Mouse (Mus musculus) cerebellum, adult 9-10 months (tissue): ENCODE results near the gene Olfr1014.

Experiments
- DNase-seq: peaks from one replicate; pipeline ENCODE4 v3.0.0; 2022

The Olfr1014 gene

GRCm38 (mm10) chr2:85772413-85772812 is at the start of gene Olfr1014:
Gene Olfr1014 (plus strand): TSS chr2:85772713.
- no peak for DNase-seq

- peak; percentile 6 for DNase-seq
Observed at GRCm38 (mm10) chr2:85725793-85726192, 46.7 kb upstream of the Olfr1014 start.

GRCm38 (mm10) chr2:85753822-85754221 is 18.7 kb upstream of the Olfr1014 start:
- no peak for DNase-seq

- DNase-seq = no peak
Observed at GRCm38 (mm10) chr2:85762666-85763065, 9.8 kb upstream of the Olfr1014 start, which contains the start of gene Olfr1012. Gene Olfr1012 (minus strand): TSS chr2:85762766.

- no peak for DNase-seq
Observed at GRCm38 (mm10) chr2:85766798-85767197, 5.7 kb upstream of the Olfr1014 start, which contains the start of gene Olfr1013. Gene Olfr1013 (plus strand): TSS chr2:85767098.

GRCm38 (mm10) chr2:85781717-85782116 is 9.2 kb downstream of the Olfr1014 start, which contains the start of gene Olfr1015:
Gene Olfr1015 (plus strand): TSS chr2:85782017.
- no peak for DNase-seq

GRCm38 (mm10) chr2:85792331-85792730 is 19.8 kb downstream of the Olfr1014 start:
- DNase-seq = no peak

- no peak for DNase-seq
Observed at GRCm38 (mm10) chr2:85802444-85802843, 29.9 kb downstream of the Olfr1014 start, which contains the start of gene Olfr1016. Gene Olfr1016 (minus strand): TSS chr2:85802544.

- DNase-seq = no peak
Observed at GRCm38 (mm10) chr2:85804501-85804900, 32.0 kb downstream of the Olfr1014 start.

GRCm38 (mm10) chr2:85818179-85818578 is 45.7 kb downstream of the Olfr1014 start, which contains the start of gene Olfr1018:
Gene Olfr1018 (plus strand): TSS chr2:85818479.
- DNase-seq = no peak
